Mouse (Mus musculus) gastrocnemius, adult 2 months (tissue): Measurements from ENCODE around the gene Tex29. TPM values are rescaled to one million over a fixed set of nuclear protein-coding genes. Genes with fewer than 3 reads are reported as not detected.
A peak's percentile ranks its signal among the peaks of the same experiment; 100 is the strongest.
"Not testable (repeated sequence)": the region's sequence is repeated elsewhere in the genome, so short reads cannot be mapped to it uniquely, and the experiment has no call there.

Experiments
- DNase-seq: peaks from one replicate; pipeline ENCODE4 v3.0.0; 2022
- H3K27ac ChIP-seq: fragments of 200-600 bp; 2 replicates; pipeline ENCODE4 v1.8.1; 2022; ENCODE audit warnings: mild to moderate bottlenecking
- H3K4me3 ChIP-seq: fragments of 200-600 bp; 2 replicates; pipeline ENCODE4 v1.8.1; 2022; ENCODE audit warnings: mild to moderate bottlenecking, moderate library complexity
- CTCF ChIP-seq: fragments of 200-600 bp; IDR thresholded peaks from 2 replicates; pipeline ENCODE4 v1.8.1; 2022; ENCODE audit warnings: antibody characterized with exemption, mild to moderate bottlenecking, moderate library complexity
- intact Hi-C: fragments of 180-260 bp; cut with DNase I; formaldehyde crosslinking; loops from one replicate; pipeline ENCODE4 v1.15.1; 2025
- total RNA-seq, 2 experiments: library from RNA; stranded (reverse); gene quantifications; 2 replicates each; pipeline ENCODE4 v1.2.3; 2021

Tex29 gene
- total RNA-seq, 2 experiments from 2014 or later, result not detected

DNA sequence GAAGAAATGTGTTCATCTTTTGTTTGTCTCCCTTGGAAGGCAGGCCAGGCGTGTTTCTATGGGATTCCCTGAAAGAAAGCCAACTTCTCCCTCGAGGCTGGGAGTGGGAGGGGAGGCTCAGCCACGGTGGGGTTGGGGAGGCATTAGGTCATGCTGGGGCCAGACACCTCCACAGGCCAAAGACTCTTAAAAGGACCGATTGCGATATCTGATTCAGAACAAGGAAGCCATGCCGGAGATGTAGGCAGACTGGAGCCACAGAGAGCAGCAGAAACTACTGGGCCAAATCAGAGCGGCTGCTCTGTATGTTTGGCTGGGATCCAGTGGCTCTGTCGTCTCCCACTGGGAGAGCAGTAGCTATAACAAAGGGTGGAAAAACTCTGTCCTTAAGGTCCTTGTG is 1.3 kb downstream of the Tex29 start:
- H3K27ac ChIP-seq, result no peak overlapping the region
- intact Hi-C loops, result no loop called here
- DNase-seq, result no peak

DNA sequence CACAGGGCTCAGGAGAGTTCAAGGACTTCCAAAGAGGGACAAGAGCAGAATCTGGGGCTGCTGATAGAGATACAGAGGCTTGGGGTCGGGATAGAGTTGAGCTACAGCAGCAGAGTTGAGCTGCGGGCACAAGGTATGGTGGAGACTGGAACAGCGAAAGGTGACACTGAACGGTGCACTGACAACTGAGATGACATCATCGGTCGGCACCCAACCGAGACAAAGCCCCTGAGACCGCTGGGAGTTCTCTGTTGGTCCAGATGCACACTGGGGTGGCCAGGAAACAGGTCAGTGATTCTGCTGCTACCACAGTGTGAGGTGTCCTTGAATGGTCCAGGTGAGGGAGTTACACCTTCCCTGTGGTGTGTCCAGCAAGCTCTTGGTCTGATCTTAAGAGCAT is 2.5 kb downstream of the Tex29 start:
- no peak for DNase-seq
- intact Hi-C loops, result no loop called here
- TF ChIP-seq CTCF, result no peak
- Histone ChIP-seq H3K4me3 (no peak overlapping the region), H3K27ac (no peak overlapping the region)

More for the DNA sequence above, 1.3 kb downstream of the Tex29 start:
- no peak for TF ChIP-seq CTCF
- no peak overlapping the region for H3K4me3 ChIP-seq

DNA sequence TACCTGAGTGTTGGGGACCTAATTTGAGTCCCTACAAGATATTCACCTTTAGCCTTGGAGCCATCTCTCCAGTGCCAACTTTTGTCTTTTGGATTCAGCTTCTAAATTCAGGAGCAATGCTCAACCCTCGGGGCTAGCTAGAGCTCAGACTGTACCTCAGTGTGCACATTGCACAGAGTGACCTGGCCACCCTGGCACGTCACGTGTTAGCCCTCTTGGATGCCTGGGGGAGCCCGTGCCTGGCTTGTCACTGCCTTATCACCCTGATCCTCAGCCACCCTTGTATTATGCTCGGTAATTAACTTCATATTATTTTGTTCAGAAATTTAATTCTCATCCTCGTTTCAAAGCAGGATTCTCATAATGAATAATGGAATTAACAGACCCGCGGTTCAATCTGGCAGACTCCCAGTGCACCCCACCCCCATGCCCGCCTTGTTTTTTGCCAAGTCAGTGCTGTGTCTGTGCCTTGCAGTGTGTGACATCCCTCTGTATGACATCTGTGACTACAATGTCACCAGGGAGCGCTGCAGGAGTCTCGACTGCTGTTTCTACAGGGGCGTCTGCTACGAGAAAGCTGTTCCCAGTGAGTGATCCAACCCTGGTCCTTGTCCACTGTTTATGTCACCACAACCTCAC is 3.5 kb downstream of the Tex29 start:
- intact Hi-C loops, result no loop called here

DNA sequence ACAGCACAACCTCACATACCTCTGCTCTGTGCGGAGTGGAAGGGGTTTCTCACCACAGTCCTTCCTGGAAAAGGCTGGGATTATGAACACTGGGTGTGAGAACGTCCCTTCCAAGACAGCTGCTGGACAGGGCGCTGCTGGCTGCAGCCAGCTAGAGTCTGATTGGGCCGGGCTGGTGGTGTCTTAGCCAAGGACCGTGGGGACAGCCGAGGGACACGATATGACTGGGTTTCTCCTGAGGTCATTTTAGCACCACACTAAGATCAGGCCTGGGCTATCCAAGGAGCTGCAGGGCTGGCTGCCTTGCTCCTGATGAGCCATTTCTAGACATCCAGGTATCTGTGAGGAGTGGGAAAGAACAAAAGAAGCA is 4.0 kb downstream of the Tex29 start:
- intact Hi-C loops, result no loop called here
- Histone ChIP-seq H3K27ac (no peak overlapping the region), H3K4me3 (no peak overlapping the region)
- TF ChIP-seq CTCF, result no peak
- DNase-seq, result peak; percentile 59

More for the DNA sequence above, 3.5 kb downstream of the Tex29 start:
- Histone ChIP-seq H3K4me3 (no peak overlapping the region), H3K27ac (no peak overlapping the region)
- no peak for DNase-seq
- TF ChIP-seq CTCF, result no peak

DNA sequence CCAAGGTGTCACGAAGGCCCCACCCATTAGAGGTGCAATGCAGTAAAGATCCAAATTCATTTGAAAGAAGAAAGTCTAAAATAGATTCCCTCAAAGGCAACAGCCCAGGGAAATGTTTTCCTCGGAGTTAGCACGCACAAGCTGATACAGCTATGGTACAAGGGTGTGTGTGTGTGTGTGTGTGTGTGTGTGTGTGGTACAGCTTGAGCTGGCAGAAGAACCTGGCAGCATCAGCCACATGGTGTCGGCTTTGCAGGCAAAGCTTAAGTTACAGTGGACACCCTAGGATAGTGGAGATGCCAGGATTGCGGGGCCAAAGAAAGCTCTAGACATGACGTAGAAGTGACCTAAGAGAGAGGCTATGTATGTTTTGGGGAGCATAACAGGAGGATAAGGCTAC is 6.5 kb downstream of the Tex29 start:
- Histone ChIP-seq H3K27ac (no peak overlapping the region), H3K4me3 (no peak overlapping the region)
- peak; percentile 64 for DNase-seq
- TF ChIP-seq CTCF, result no peak
- intact Hi-C loops, result no loop called here

DNA sequence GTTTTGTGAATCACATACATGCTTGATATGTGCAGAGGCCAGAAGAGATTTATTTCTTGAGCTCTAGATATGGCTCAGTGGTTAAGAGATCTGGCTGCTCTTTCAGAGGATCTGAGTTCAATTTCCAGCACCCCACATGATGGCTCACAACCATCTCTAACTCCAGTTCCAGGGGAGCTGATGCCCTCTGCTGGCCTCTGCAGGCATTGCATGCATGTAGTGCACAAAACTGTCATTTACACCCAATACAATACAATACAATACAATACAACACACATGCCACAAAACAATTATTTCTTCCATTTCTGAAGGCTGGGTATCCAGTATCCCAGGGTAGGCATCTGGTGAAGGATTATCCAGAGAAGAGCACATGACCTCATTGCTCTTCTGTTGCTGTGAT is 27.6 kb downstream of the Tex29 start:
- intact Hi-C loops, result no loop called here
- peak; percentile 33; the same call in 1 of the 2 replicates for TF ChIP-seq CTCF

DNA sequence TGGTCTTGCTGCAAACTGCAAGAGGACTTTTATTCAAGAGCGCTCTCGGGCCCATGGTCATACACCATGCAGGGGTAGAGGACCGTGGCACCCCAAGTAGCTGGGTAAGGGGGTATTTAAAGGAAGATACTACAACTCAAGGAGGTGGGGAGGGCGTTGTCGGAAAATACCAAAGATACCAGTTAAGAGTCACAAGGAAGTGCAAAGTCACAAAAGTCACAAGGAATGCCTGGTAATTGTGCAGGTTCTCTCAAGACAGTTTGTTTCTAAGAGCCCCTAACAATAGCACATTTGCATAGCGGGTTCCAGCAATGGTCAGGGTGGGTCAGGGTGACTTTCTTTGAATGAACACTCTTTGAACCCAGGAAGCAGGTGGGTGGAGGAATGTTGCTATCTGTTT is 34.0 kb downstream of the Tex29 start:
- intact Hi-C loops, H3K4me3 ChIP-seq, DNase-seq, H3K27ac ChIP-seq: not testable (repeated sequence)

More for the DNA sequence above, 27.6 kb downstream of the Tex29 start:
- Histone ChIP-seq H3K4me3 (no peak overlapping the region), H3K27ac (no peak overlapping the region)
- DNase-seq, result no peak

DNA sequence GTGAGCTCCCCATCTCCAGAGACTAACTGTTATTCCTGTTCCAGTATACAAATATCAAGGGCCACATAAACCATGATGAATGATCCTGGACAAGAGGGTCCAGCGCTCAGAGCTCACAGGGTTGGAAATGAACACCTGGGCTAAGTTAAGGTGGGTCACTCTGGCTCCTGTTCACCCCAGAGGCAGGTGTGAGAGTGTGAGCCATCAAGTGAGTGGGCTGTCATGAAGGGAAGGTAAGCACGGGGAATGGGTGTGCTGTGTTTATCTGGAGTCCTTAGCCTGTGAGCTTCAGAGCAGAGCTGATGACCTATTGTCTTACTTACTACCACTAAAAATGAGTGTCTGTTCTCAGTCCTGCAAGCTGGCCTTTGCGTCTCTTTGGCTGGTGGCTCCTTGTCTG is 44.4 kb downstream of the Tex29 start:
- no peak for TF ChIP-seq CTCF
- intact Hi-C loops, result no loop called here
- no peak for DNase-seq
- Histone ChIP-seq H3K27ac (no peak overlapping the region), H3K4me3 (no peak overlapping the region)

DNA sequence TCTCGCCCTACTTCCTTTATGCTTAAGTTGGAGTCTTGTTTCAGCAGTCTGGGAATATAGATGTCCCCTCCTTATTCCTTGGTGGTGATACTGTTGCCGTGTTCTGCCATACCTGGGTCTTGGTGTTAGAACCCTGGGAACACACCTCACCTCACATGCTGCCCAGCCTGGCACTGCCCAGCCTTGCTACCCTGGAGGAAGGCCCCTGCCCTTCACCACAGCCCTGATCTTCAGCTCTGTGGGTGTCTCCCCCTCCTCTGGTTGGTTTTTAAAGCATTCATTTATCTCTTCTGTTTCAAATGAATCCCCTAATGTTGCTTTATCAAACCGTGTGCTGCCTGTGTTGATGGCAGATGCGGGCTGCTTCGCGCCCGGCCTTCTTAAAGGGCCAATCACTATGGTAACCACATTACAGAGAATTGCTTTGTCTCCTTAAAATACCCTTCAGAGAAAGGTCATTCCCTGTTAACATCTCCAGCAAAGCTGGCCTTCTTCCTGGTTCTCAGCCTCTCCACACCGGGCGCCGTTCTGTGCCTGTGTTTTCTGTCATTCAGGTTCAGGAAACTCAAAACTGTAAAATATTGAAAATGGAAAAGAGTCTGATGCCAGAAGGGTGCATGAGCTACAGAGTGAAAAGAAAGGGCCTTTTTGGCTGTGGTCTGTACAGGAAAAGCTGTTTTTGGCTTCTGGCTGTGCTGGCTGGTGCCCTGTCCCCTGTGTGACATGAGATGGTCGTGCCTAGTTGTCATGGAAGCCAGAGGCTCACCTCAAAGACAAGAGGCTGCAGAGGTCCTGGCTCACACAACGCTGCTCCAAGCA is 45.8 kb downstream of the Tex29 start:
- no peak for DNase-seq
- Histone ChIP-seq H3K4me3 (no peak overlapping the region), H3K27ac (no peak overlapping the region)
- intact Hi-C loops, result no loop called here
- no peak for TF ChIP-seq CTCF

DNA sequence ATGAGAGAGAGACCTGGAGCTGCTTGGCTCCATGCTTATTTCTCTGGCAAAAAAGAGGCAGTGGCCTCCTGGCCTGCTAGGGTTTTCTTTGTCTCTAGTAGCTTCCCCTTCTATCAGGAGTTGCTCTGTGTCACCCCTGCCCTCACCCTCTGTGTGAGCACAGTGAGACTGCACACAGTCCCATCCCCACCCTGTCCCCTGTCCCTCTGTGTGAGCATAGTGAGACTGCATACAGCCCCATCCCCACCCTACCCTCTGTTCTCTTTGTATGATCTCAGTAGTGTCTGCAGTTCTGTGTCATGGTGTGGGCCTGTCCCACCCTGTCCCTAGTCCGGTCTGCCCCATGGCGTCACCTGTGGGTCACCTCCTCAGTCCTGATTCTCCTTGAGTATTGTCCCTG is 46.5 kb downstream of the Tex29 start:
- TF ChIP-seq CTCF, result no peak
- H3K27ac ChIP-seq, result no peak overlapping the region
- DNase-seq, result no peak
- H3K4me3 ChIP-seq, result no peak overlapping the region
- intact Hi-C loops, result no loop called here

DNA sequence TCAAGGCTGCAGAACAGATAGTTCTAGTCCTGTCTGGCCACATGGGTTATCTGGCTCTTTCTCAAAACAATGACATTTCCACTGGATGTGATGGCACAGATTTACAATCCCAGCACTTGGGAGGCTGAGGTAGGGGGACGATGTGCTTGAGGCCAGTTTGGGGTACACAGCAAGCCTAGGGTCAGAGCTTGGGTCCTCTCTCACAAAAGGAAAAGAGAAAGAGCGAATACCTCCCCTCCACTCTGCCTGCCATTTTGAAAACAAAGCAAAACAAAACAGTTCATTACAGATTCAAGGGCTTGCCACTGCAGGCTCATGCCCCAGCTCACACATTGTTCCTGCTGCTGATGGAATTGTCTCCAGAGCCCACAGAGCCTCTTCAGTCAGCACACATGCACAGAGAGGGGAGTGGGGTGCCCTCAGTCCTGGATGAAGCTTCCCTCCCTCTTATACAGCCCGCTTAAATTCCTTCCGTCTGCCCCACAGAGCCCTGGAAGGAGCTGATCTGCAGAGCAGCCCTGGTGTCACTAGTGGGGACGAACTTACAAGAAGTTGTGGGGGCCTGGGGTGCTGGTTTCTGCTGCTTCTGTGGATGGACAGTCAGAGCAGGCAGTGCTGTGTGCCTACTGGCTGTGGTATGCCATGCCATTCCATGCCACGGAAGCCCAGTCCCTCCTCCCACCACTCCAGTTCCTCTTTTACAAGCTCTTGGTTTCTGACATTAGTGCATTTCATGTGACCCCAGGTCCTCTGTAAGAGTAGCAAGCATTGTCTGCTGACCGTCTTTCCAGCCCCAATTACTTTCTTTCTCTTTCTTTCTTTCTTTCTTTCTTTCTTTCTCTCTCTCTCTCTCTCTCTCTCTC is 49.1 kb downstream of the Tex29 start:
- TF ChIP-seq CTCF, result no peak
- H3K4me3 ChIP-seq, result no peak overlapping the region
- intact Hi-C loops, result no loop called here
- H3K27ac ChIP-seq, result no peak overlapping the region
- DNase-seq, result no peak

DNA sequence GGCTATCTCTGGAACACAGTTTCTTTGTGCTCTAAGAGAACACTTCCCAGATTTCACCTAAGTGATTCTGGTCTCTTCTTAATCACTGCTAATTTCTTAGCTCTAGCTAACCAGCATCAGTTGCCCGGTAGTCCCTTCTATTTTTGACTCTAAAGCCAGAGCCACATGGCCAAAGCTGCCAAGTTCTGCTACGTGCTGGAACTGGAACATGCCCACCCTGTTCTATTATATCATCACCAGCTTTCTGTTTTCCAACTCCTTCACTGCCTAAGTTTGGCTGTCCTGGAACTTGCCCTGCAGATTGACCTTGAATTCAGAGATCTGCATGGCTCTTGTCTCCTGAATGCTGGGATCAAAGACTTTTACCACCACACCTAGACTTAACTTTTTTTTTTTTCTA is 52.5 kb downstream of the Tex29 start:
- no peak for TF ChIP-seq CTCF
- intact Hi-C loops, result no loop called here

DNA sequence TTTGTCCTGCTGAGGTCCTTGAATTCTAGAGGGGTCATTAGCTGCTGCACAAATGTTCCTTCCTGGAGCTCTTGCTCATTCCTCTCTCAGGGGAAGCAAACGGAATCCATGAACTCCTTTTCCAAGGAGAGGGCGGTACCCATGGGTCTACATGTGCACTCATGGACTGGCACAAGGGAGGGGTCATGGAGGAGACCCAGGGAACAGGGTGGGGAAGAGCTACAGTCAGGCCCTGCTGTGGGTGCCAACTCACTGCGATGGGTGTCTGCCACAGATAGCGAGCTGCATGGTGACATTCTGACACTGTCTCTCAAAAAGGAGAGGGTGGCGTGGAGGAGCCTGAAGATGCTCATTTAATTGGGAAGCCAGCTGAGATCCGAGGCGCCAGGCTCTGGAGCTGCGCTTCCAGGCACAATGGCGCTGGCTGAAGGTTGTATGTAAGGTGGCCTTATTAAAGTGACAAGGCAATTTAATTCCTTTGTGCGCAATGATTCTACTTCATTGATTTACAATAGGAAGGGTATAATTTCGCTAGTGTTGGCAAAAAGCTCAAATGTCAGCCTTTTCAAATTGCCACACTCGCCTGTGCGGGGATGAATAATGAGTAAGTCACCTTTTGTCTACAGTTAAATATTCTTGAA is 55.9 kb downstream of the Tex29 start:
- no peak for DNase-seq
- TF ChIP-seq CTCF, result no peak
- Histone ChIP-seq H3K4me3 (no peak overlapping the region), H3K27ac (no peak overlapping the region)
- intact Hi-C loops, result no loop called here

More for the DNA sequence above, 52.5 kb downstream of the Tex29 start:
- DNase-seq, result no peak
- Histone ChIP-seq H3K4me3 (no peak overlapping the region), H3K27ac (no peak overlapping the region)
